Mouse (Mus musculus) kidney, adult 9 months (tissue): ENCODE measurements around the gene 1700015G11Rik.

Experiments
- DNase-seq: peaks from one replicate; pipeline ENCODE4 v3.0.0; 2022

The 1700015G11Rik gene

GRCm38 (mm10) chr7:51964681-51965080, 50.8 kb downstream of the 1700015G11Rik start:
- no peak for DNase-seq

- no peak for DNase-seq
Observed at GRCm38 (mm10) chr7:51962219-51962952, 53.1 kb downstream of the 1700015G11Rik start.
